Mouse (Mus musculus) mouse embryonic stem cell (cell line): Measurements from ENCODE around the gene Nol12.

Experiments
- in situ Hi-C, 2 experiments: fragments of 300-500 bp; cut with MboI; formaldehyde crosslinking; loops; 1 replicate in 1 of 2; 3 replicates in 1 of 2; pipeline ENCODE4 v1.14.3; 2019 to 2020; ENCODE audit warnings: low sequenced_read_pairs in 2 of 2, low pct_unique_long_range_greater_than_20kb in 1 of 2, mixed read lengths in 1 of 2; ENCODE audit not compliant: unreplicated experiment in 1 of 2

Nol12 gene

DNA sequence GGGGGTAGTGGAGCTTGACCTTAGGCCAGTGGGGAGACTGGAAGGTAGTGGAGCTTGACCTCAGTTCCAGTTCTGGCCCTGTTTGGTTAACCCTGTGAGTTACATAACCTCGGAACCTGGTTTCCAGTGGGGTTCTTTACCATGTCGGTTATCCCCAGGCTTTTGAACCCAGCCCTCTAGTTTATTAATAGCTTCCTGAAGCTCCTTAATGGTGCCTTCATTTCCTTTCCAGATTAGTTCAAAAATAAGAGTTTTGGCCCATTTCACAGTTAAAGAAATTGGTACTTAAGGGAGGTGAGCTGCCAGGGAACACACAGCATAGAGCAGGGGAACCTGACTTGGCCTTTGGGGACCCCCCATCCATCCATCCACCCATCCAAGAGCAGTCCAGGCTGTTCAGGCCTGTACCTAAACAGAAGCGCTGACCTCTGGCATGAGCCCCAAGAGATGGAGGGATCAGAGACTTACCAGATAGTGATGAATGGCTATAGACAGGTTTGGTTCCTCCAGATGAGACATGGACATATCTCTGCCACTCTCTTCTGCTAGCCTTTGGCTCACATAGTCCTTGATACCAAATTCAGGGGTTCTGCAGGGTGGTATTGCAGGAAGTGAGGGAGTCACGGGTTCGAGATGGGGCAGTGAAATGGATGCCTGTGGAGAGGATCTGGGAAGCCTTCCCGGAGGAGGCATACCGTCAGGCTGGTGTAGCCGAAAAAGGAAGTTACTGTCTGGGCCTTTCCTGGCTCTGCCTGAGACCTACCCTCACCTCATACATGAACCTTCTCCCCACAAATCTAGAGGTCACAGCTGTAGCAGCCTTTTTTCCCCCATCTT lies 19.7 kb upstream of the Nol12 start:
- in situ Hi-C loops = no loop called here

DNA sequence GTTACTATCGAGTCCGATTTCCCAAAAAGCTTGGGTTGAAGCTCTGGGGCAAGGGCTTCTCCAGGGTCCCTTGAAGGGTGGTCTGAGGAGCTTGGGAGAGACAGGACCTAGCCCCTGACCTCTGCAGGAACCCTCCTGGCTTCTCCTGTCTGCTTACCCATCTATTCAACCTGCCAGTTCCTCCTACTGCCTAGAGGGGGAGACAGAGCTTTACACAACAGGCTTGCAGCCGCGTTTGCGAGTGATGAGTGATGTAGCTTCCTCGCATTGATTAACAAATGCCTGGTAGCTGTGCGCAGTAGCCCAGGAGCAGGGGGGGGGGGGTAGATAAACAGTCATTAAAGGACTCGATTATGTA lies 19.1 kb upstream of the Nol12 start:
- in situ Hi-C loops = no loop called here

- in situ Hi-C loops = no loop called here
Measured at GRCm38 (mm10) chr15:78916052-78916826, 18.5 kb upstream of the Nol12 start.

DNA sequence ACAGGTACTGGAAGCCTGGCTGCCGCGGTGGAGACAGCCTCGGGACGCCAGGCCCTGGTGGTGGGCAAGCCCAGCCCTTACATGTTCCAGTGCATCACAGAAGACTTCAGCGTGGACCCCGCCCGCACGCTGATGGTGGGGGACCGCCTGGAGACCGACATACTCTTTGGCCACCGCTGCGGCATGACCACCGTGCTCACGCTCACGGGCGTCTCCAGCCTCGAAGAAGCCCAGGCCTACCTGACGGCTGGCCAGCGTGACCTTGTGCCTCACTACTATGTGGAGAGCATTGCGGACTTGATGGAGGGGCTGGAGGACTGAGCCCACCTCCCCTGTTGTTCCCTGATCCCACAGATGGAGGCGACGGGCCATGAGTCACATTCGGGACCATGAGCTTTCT lies 16.6 kb upstream of the Nol12 start:
- in situ Hi-C loops = no loop called here

- in situ Hi-C loops = no loop called here
Measured at GRCm38 (mm10) chr15:78919914-78920313, 14.8 kb upstream of the Nol12 start.

DNA sequence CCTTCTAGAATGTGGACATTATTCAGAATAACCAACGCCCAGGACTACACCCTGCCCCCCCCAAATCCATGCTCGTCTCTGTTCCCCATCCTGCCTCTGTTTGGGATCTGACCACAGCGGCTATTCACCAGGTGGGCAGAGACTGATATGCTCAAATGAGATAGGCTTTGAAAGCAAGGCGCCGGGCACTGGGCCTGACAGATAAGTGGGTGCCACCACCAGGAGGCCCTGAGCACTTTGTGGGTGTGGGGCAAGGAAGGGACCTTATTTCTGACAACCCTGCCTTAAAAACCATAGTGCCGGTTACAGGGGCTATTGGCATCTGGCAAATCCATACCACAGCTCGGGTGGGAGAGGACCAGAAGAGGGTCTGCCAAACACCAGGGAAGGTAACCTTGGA lies 12.0 kb upstream of the Nol12 start:
- in situ Hi-C loops = no loop called here

DNA sequence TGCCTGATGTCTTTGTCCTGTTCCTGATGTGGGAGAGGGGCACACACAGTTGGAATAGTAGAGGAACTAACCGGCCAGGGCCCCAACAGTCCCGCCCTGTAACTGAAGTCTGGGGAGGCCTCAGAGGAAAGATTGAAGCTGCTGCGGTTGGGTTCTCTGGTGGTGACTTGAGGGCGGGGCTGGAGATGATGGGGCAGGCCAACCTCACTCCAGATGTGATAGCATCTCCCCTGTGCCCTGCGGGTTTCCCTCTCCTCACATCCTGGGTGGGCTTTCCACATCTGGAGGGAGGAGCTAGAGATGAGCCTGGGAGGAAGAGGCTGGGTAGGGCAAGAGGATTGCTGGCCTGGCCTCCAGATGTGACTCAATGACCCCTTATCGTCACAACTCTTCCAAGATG lies 11.1 kb upstream of the Nol12 start:
- in situ Hi-C loops = no loop called here

GRCm38 (mm10) chr15:78925129-78925528 lies 9.6 kb upstream of the Nol12 start:
- in situ Hi-C loops = no loop called here

DNA sequence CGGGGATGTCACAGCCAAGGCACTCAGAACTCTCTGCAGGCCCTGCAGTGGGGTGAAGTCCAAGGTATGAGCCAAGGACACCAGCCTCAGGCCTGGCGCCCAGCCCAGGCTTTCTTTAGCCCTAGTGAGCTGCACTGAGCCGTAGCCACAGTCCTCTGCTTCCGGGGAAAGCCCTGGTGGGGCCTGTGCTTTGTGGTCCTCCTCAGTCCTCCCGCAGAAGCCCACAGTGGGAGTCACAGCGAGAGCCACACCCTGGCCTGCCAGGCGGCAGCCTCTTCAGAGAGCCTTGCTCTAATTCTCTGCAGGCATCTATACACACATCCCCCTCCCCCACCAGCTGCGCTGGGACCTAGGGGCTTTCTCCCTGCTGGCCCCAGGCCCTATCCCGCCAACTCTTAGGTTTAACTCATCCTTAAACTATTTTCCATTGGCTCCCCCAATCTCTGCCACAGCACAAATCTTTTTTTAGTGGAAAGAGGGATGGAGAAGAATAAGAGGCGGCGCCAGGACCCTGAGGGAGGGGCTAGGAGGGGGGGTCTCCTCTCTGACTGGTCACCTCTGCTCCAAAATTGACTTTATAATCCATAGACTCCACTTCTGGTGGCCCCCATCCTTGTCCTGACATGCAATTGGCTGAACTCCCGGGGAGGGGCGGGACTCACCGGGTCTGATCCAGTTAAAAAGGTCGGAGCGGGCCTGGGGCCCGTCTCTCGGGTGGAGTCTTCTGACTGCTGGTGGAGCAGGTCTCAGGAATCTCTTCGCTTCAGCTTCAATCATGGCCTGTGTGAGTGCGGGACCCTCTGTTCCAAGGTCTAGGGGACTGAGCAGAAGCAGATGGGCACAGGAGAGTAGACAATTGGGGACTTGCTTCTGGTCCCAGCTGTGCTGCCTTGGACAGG lies 8.5 kb upstream of the Nol12 start, which contains the start of gene Lgals1:
Gene Lgals1, plus strand, starts transcription at position 705 of the 899 bp plus-strand sequence.
- in situ Hi-C loops = no loop called here

- in situ Hi-C loops = no loop called here
Measured at GRCm38 (mm10) chr15:78927021-78927787, 7.5 kb upstream of the Nol12 start.

- in situ Hi-C loops = no loop called here
Measured at GRCm38 (mm10) chr15:78927788-78928457, 6.8 kb upstream of the Nol12 start.

GRCm38 (mm10) chr15:78928539-78928938 lies 6.2 kb upstream of the Nol12 start:
- in situ Hi-C loops = no loop called here

- in situ Hi-C loops = no loop called here
Measured at GRCm38 (mm10) chr15:78930192-78930706, 4.5 kb upstream of the Nol12 start.

DNA sequence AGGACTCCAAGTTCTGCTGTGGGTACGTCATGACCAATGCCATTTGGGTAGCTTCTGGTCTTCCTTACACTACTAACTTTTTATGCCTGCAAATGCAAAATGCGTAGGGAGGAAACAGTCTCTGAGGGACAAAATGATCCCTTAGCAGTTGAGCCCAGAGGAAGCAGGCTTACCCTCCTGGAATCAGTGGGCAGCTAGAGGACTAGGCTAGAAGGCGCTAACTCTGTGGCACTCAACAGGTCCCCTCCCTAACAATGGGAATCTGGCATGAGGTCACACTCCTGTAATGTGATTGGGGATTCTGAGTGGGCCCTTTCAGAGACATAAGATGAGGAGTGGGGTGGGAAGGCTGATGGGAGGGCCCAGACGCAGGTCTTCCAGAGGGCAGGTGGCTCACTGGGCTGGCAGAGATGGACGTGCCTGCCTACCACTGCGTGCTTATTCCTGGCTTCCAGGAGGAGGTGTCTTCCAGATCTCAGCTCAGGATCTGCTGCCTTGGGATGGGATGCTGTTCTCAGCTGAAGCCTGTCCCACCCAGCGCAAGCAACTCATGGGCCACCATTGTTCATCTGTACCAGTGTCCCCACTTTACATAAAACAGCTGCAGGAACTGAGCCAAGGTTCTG lies 3.8 kb upstream of the Nol12 start:
- in situ Hi-C loops = no loop called here

- in situ Hi-C loops = no loop called here
Measured at GRCm38 (mm10) chr15:78931577-78931976, 3.2 kb upstream of the Nol12 start.

DNA sequence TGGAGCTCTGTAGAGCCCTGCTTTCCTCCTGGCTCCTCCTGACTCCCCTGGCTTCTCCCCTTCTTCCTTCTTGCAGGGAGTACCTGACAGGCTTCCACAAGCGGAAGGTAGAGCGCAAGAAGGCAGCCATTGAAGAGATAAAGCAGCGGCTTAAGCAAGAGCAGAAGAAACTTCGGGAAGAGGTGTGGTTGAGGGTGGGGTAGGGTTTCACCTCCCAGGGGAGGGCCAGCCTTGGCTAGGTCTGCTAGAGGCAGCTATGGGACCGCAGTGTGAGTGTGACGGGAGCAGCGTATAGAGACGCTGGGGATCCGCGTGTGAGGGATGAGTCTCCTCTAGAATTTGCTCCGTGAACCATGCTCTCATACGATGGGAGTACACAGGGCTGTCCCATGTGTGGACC lies 1.7 kb downstream of the Nol12 start:
- in situ Hi-C loops = no loop called here

DNA sequence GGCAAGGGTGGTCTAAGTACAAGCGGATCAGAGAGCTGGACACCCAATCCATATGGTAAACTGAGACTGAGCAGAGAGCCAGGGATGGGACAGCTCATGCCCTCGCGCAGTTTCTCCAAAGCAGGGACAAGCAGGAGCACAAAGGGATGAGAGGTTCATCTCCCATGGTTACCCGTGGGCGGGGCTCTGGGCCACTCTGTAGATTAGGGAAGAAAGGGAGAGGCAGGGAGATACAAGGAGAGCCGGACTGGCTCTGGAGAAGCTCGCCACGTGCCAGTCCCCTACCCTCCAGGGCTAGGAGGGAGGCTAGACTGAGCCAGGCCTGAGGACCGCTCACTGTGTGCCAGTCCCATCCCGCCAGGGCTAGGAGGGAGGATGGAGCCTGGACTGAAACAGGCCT lies 2.6 kb downstream of the Nol12 start:
- in situ Hi-C loops = no loop called here
